Mouse (Mus musculus) embryonic fibroblast, embryonic 13.5 days (primary cell): ENCODE measurements around the gene Cenpu.

Experiments
- CTCF ChIP-seq: IDR thresholded peaks from 2 replicates; pipeline ENCODE4 v1.5.1; 2011; ENCODE audit warnings: mild to moderate bottlenecking, control low read depth, low read length, moderate library complexity, borderline replicate concordance; ENCODE audit not compliant: insufficient read depth
- POLR2A ChIP-seq: IDR thresholded peaks from 2 replicates; pipeline ENCODE4 v1.6.1; 2011; ENCODE audit warnings: low read depth, mild to moderate bottlenecking, control low read depth, low read length, moderate library complexity

- TF ChIP-seq POLR2A = no peak
- TF ChIP-seq CTCF = no peak
Measured at GRCm38 (mm10) chr8:46593772-46594171, 41.9 kb downstream of the Cenpu start.
